Mouse (Mus musculus): ENCODE data around the gene Cdc42bpa. TPM values are rescaled to one million over a fixed set of nuclear protein-coding genes. Genes with fewer than 3 reads are reported as not detected.

Gene Cdc42bpa
- polyA plus RNA-seq, 1 experiment from 2014 or later: 19.7 TPM

DNA sequence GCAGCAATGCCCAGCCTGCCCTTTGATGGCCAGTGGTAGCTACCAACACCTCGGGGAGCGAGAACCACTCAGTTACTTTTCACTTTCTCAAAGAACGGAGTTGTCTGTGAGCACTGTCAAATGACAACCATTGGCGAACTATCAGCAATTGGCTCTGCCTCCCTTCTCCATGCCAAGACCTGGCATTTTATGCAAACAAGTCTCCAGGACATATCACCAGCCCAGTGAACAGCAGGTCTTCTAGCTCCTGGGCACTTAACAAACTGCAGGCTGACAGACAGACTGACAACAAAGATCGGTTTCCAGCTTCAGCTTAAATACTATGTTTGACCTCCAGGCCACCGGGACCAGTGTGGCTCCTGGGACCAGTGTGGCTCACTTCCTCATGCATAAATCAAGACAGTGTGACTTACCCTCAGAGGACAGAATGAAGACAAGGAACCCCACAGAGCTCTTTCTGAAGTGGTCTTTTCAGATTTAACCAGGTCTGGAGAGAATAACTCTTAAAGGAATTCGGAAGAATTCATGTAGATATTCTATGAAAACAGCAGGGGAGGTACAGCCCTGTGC, 231.5 kb downstream of the Cdc42bpa start:
- Histone ChIP-seq H3K4me1 (ENCODE audit: control insufficient read depth, insufficient read depth, low read length) (peaks cover 5% of the 10 kb centered on the region; the same call in 1 of the 2 replicates), H3K9ac (ENCODE audit: low read depth, low read length) (no peak overlapping the region), H3K27me3 (ENCODE audit: control insufficient read depth, insufficient read depth, low read length) (no peaks in the 10 kb centered on the region), H3K4me3 (ENCODE audit: low read length) (no peak overlapping the region), H3K36me3 (ENCODE audit: control insufficient read depth, insufficient read depth, low read length) (no peaks in the 10 kb centered on the region), H3K27ac (ENCODE audit: low read depth, low read length) (no peak overlapping the region), H3K9me3 (ENCODE audit: control insufficient read depth, low read length) (no peaks in the 10 kb centered on the region), H3K4me2 (replicated peaks; ENCODE audit: low read depth, low read length) (no peak overlapping the region)
- WGBS: 67% methylated on average over 7 of the region's 7 CpGs
- ATAC-seq (ENCODE audit: low FRiP score, low TSS enrichment): no peak

DNA sequence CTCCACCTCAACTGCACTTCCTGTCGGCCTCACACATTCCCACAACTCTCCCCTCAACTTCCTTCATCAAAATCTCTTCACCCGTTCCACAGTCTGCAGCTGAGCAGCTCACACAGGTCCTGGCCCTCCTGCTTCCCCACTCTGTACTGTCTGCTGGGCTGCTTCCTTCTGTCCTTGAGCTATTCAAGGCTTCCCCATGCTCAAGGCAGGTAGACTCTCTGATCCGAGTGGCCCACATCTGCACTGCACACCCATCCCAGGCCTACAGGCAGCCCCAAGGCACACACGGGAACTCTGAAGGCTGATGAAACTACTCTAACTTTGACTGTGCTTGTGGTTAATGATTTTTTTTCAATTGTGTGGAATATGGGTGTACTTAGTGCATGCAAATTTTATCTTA, 232.6 kb downstream of the Cdc42bpa start:
- Histone ChIP-seq H3K27me3 (ENCODE audit: control insufficient read depth, insufficient read depth, low read length) (no peaks in the 10 kb centered on the region), H3K4me2 (replicated peaks; ENCODE audit: low read depth, low read length) (no peak overlapping the region), H3K9me3 (ENCODE audit: control insufficient read depth, low read length) (no peaks in the 10 kb centered on the region), H3K36me3 (ENCODE audit: control insufficient read depth, insufficient read depth, low read length) (no peaks in the 10 kb centered on the region), H3K27ac (ENCODE audit: low read depth, low read length) (no peak overlapping the region), H3K4me1 (ENCODE audit: control insufficient read depth, insufficient read depth, low read length) (peaks cover 5% of the 10 kb centered on the region; the same call in 1 of the 2 replicates), H3K4me3 (ENCODE audit: low read length) (no peak overlapping the region), H3K9ac (ENCODE audit: low read depth, low read length) (no peak overlapping the region)
- ATAC-seq (ENCODE audit: low FRiP score, low TSS enrichment): no peak
- 51% methylated on average over 4 of the region's 4 CpGs for WGBS

DNA sequence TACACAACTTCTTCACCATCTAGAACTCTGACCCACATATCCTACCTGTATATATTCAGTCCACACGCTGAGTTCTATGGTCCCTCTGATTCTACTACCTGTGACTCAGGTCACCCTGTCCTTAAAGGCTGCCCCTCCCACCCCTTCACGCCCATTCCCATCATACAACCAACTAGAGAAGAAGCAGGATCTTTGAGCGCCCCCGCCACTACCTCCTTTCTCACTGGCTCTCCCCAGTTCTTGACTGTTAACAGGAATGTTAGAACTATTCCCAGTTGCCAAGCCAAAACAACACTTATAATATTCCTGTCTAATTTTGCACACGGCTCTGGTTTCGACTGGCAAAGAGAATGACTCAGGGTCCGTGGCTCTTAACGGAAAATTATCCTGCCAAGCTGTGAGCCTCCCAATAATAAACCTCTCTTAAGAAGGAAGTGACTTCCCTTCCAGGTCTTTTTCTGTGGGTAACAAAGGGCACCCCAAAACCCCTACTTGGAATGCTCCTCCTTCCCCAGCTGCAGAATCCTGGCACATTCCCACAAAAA, 233.2 kb downstream of the Cdc42bpa start:
- Histone ChIP-seq H3K27ac (ENCODE audit: low read depth, low read length) (no peak overlapping the region), H3K27me3 (ENCODE audit: control insufficient read depth, insufficient read depth, low read length) (no peaks in the 10 kb centered on the region), H3K4me2 (replicated peaks; ENCODE audit: low read depth, low read length) (no peak overlapping the region), H3K9me3 (ENCODE audit: control insufficient read depth, low read length) (no peaks in the 10 kb centered on the region), H3K4me3 (ENCODE audit: low read length) (no peak overlapping the region), H3K36me3 (ENCODE audit: control insufficient read depth, insufficient read depth, low read length) (no peaks in the 10 kb centered on the region), H3K4me1 (ENCODE audit: control insufficient read depth, insufficient read depth, low read length) (peaks cover 5% of the 10 kb centered on the region; the same call in 1 of the 2 replicates), H3K9ac (ENCODE audit: low read depth, low read length) (no peak overlapping the region)
- WGBS: 76% methylated on average over 8 of the region's 8 CpGs
- ATAC-seq (ENCODE audit: low FRiP score, low TSS enrichment): no peak

DNA sequence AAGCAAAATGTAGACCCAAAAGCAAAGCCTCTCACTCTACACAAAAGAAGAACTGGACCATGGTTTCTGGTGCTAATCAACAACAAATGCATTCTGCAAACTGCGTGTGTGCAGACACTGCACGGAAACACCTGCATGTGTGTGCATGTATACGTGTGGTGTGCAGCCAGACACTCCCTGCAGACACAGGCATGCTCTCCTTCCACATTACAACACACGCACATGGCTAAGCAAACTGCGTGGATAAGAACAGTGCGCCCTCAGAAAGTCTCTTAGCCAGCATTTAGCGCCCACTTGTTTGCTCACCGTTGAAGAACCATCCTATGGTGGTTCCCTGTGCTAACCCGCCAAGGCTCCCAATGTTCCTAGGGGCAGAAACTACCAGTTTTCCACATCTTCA, 233.8 kb downstream of the Cdc42bpa start:
- H3K4me2 ChIP-seq (replicated peaks; ENCODE audit: low read depth, low read length): no peak overlapping the region
- H3K9me3 ChIP-seq (ENCODE audit: control insufficient read depth, low read length): no peaks in the 10 kb centered on the region
- no peak overlapping the region for H3K9ac ChIP-seq (ENCODE audit: low read depth, low read length)
- no peaks in the 10 kb centered on the region for H3K27me3 ChIP-seq (ENCODE audit: control insufficient read depth, insufficient read depth, low read length)
- H3K36me3 ChIP-seq (ENCODE audit: control insufficient read depth, insufficient read depth, low read length): no peaks in the 10 kb centered on the region
- no peak overlapping the region for H3K4me3 ChIP-seq (ENCODE audit: low read length)
- H3K27ac ChIP-seq (ENCODE audit: low read depth, low read length): no peak overlapping the region
- no peak for ATAC-seq (ENCODE audit: low FRiP score, low TSS enrichment)
- WGBS: 89% methylated on average over 9 of the region's 9 CpGs
- peaks cover 5% of the 10 kb centered on the region; the same call in 1 of the 2 replicates for H3K4me1 ChIP-seq (ENCODE audit: control insufficient read depth, insufficient read depth, low read length)

DNA sequence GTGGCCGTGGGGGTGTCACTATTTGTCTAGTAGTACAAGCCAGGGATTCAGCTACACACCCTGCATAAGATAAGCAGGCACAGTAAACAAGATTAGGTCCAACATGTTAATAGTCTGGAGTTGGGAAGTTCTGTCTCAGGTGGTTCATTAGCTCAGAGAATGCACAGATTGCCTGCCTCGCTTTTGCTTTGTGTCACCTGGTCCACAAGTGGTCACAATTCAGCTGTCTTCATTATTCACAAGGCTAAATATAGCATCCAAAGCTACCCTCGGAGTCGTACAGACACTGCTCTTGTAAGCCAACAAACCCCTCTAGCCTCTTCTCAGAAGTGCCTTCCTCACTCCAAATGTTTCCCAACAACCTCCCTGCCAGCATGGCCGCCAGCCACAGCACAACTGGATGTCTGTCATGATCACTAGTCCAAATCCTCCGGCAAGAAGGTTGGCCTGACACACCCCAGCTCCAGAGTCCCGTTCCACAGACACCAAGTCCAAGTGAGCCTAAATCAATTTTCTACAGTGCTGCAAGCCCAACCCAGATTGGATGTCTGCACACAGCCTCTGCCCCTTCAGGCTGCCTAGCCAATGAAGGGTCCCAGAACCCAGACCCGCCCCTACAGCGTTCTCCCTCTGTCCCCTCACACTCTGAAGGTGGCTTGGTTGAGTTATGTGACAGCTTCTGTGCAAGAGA, 234.7 kb downstream of the Cdc42bpa start:
- Histone ChIP-seq H3K9ac (ENCODE audit: low read depth, low read length) (peak overlapping the region; percentile 47; the same call in 1 of the 2 replicates), H3K36me3 (ENCODE audit: control insufficient read depth, insufficient read depth, low read length) (no peaks in the 10 kb centered on the region), H3K27me3 (ENCODE audit: control insufficient read depth, insufficient read depth, low read length) (no peaks in the 10 kb centered on the region), H3K9me3 (ENCODE audit: control insufficient read depth, low read length) (no peaks in the 10 kb centered on the region), H3K27ac (ENCODE audit: low read depth, low read length) (no peak overlapping the region), H3K4me3 (ENCODE audit: low read length) (peak overlapping the region; percentile 50), H3K4me1 (ENCODE audit: control insufficient read depth, insufficient read depth, low read length) (peaks cover 5% of the 10 kb centered on the region; the same call in 1 of the 2 replicates), H3K4me2 (replicated peaks; ENCODE audit: low read depth, low read length) (peak overlapping the region; percentile 71)
- peak; percentile 68 for ATAC-seq (ENCODE audit: low FRiP score, low TSS enrichment)
- WGBS: 23% methylated on average over 9 of the region's 9 CpGs

DNA sequence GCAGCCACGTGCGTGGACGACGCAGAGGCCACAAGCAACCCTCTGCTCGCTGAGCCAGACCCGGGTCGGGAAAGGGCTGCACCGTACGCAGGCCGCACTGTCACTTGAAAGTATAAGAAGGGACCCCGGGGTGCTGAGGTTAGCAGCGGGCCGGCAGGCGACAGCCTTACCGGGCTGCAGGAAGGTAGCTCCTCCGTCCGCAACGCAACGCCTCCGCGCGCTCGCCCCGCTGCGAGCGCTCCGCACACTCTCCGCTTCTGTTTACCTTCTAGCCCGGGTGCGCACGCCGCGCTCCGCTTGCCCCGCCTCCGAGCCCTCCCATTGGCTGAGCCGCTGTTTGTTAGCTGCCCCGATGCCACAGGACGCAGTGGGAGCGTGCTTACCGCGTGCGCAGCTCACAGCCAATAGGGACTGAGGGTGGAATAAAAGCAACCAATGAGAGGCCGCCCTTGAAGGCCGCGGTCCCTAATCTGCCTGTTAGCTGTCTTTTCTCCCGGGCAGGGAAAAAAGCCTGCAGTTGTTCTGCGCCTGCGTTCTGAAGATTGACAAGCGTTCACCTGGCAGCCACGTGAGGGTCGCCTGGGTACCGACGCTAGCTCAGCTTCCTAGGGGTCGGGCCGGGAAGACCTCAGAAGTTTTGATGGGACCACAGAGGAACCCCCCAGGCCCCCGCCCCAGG, 235.6 kb downstream of the Cdc42bpa start:
- no peaks in the 10 kb centered on the region for H3K9me3 ChIP-seq (ENCODE audit: control insufficient read depth, low read length)
- no peaks in the 10 kb centered on the region for H3K27me3 ChIP-seq (ENCODE audit: control insufficient read depth, insufficient read depth, low read length)
- no peak overlapping the region for H3K27ac ChIP-seq (ENCODE audit: low read depth, low read length)
- H3K4me1 ChIP-seq (ENCODE audit: control insufficient read depth, insufficient read depth, low read length): peaks cover 5% of the 10 kb centered on the region; the same call in 1 of the 2 replicates
- peak overlapping the region; percentile 71 for H3K4me2 ChIP-seq (replicated peaks; ENCODE audit: low read depth, low read length)
- H3K36me3 ChIP-seq (ENCODE audit: control insufficient read depth, insufficient read depth, low read length): no peaks in the 10 kb centered on the region
- under 1% methylated on average over 57 of the region's 57 CpGs for WGBS
- H3K9ac ChIP-seq (ENCODE audit: low read depth, low read length): peak overlapping the region; percentile 47; the same call in 1 of the 2 replicates
- ATAC-seq (ENCODE audit: low FRiP score, low TSS enrichment): peak; percentile 100
- H3K4me3 ChIP-seq (ENCODE audit: low read length): peak overlapping the region; percentile 50

DNA sequence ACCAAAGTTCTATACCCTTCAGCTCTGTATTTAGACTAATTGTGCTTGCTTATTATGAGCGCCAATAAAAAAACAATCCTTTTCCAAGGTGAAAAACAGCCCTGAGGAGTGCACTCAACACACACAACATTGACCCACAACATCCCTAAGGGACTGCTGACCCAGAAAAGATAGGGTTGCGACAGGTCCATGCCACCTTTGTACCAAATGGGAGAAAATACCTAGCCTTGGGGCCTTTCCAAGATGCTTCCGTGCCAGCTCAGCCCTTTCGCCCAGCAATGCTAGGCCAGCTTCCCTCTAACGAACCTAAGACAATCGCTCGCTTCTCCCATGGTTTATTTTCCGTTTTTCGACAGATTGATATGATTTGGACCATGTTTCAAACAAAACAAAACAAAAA, 236.2 kb downstream of the Cdc42bpa start:
- H3K27me3 ChIP-seq (ENCODE audit: control insufficient read depth, insufficient read depth, low read length): no peaks in the 10 kb centered on the region
- no peak overlapping the region for H3K9ac ChIP-seq (ENCODE audit: low read depth, low read length)
- H3K4me3 ChIP-seq (ENCODE audit: low read length): no peak overlapping the region

DNA sequence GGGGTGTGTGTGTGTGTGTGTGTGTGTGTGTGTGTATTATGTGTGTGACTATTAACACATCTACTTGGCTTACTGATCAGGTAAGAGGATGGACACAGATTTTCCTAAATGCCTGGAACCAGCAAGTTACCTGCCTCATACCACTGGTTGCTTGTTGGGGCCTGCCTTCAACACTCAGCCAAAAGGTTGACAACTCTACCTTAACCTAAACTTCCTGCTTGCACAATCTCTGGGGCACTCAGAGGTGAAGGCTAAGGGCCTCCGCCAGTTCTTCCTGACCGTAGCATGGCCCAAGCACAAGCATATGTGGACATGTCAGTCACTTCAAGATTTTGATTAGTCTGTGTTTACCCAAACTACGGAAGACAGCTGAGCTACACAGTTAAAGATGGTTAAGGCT, 237.7 kb downstream of the Cdc42bpa start:
- peaks cover 5% of the 10 kb centered on the region; the same call in 1 of the 2 replicates for H3K4me1 ChIP-seq (ENCODE audit: control insufficient read depth, insufficient read depth, low read length)
- H3K9me3 ChIP-seq (ENCODE audit: control insufficient read depth, low read length): no peaks in the 10 kb centered on the region
- H3K27ac ChIP-seq (ENCODE audit: low read depth, low read length): no peak overlapping the region
- ATAC-seq (ENCODE audit: low FRiP score, low TSS enrichment): no peak
- WGBS: 86% methylated on average over 3 of the region's 3 CpGs
- no peak overlapping the region for H3K4me2 ChIP-seq (replicated peaks; ENCODE audit: low read depth, low read length)
- H3K4me3 ChIP-seq (ENCODE audit: low read length): no peak overlapping the region
- H3K27me3 ChIP-seq (ENCODE audit: control insufficient read depth, insufficient read depth, low read length): no peaks in the 10 kb centered on the region
- no peak overlapping the region for H3K9ac ChIP-seq (ENCODE audit: low read depth, low read length)
- H3K36me3 ChIP-seq (ENCODE audit: control insufficient read depth, insufficient read depth, low read length): no peaks in the 10 kb centered on the region

More for the DNA sequence above, 236.2 kb downstream of the Cdc42bpa start:
- Histone ChIP-seq H3K4me2 (replicated peaks; ENCODE audit: low read depth, low read length) (peak overlapping the region; percentile 46; the same call in 1 of the 2 replicates), H3K9me3 (ENCODE audit: control insufficient read depth, low read length) (no peaks in the 10 kb centered on the region), H3K36me3 (ENCODE audit: control insufficient read depth, insufficient read depth, low read length) (no peaks in the 10 kb centered on the region), H3K4me1 (ENCODE audit: control insufficient read depth, insufficient read depth, low read length) (peaks cover 5% of the 10 kb centered on the region; the same call in 1 of the 2 replicates), H3K27ac (ENCODE audit: low read depth, low read length) (no peak overlapping the region)
- no peak for ATAC-seq (ENCODE audit: low FRiP score, low TSS enrichment)
- 89% methylated on average over 9 of the region's 9 CpGs for WGBS
